Mouse (Mus musculus): Measurements from ENCODE around the gene Hap1.

DNA sequence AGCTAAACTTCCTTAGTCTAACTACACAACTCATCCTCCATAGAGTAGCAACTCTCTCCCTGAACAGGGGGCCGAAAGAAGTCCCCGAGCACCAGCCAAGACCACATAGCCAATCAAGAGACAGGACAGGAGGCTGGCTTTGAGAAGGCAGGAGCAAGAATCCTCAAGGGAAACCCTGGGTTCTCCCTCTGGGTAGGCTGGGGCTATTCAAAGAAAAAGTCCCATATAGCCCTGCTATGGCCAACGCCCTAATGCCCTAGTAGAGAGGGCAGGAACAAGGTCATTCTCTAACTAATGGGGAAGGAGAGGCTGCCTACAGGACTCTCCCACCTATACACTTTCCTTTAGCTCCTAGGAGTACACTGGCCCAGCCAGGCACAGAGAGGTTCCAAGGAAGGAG, 29.1 kb upstream of the Hap1 start:
- TF ChIP-seq CTCF (IDR thresholded peaks at IDR 0.05; ENCODE audit: control insufficient read depth, insufficient read depth, low read length) (no peak), POLR2A (IDR thresholded peaks at IDR 0.05; ENCODE audit: borderline replicate concordance, control insufficient read depth, low read depth, low read length) (no peak)

All from bone marrow, adult 2 months (tissue).